ENCODE assay signal across 8 mouse cellular contexts in genomic region chr19:5014961-5015398, GRCm38 (mm10). TPM values are rescaled to one million over a fixed set of nuclear protein-coding genes. Genes with fewer than 3 reads are reported as not detected.
DNase-seq lines count a peak whose midpoint lies in the region; ATAC-seq and TF ChIP-seq lines count a peak whose summit lies in the region.

No protein-coding gene starts in this region.

- H3K4me2 ChIP-seq in neural tube, embryonic 15.5 days: no peak overlapping the region

- peak; percentile 69 for TF ChIP-seq CTCF in gastrocnemius, adult 2 months (IDR thresholded peaks at IDR 0.05)

- no peak overlapping the region for H3K4me3 ChIP-seq in gastrocnemius, adult 2 months
- no peak overlapping the region for H3K4me3 ChIP-seq in neural tube, embryonic 15.5 days (replicated peaks)
- H3K4me3 ChIP-seq in forebrain, embryonic 10.5 days: no peak overlapping the region

- H3K36me3 ChIP-seq in neural tube, embryonic 15.5 days: no peaks in the 10 kb centered on the region
- no peaks in the 10 kb centered on the region for H3K36me3 ChIP-seq in forebrain, embryonic 10.5 days (replicated peaks)

- intact Hi-C loops in gastrocnemius, adult 2 months (cut with DNase I): loop anchor here (5.0 kb wide), 3 partner anchors 43 to 602 kb away; no protein-coding TSS in a partner anchor
- intact Hi-C loops in gastrocnemius, postnatal 36 days (cut with DNase I): loop anchor here (2.0 kb wide), 1 partner anchor 58 kb away; no protein-coding TSS in a partner anchor

- WGBS in neural tube, embryonic 15.5 days: 14% methylated on average over 8 of the region's 8 CpGs
- WGBS in forebrain, embryonic 10.5 days: 18% methylated on average over 8 of the region's 8 CpGs

- peak; percentile 29 for DNase-seq in gastrocnemius, adult 2 months
- DNase-seq in gastrocnemius, postnatal 36 days: no peak
- peak; percentile 42 for DNase-seq in neural tube, embryonic 10.5 days (ENCODE audit: extremely low spot score, low spot score)
- DNase-seq in c-Kit-positive CD71-positive TER-119-positive erythroid progenitor cells, embryonic 14.5 days (ENCODE audit: low spot score): peak; percentile 47
- DNase-seq in kidney, adult 9 months: peak; percentile 65
- DNase-seq in retina, postnatal 1 day: peak; percentile 69
- DNase-seq in forebrain, embryonic 10.5 days (ENCODE audit: extremely low spot score, low spot score): no peak

- no peaks in the 10 kb centered on the region for H3K9me3 ChIP-seq in neural tube, embryonic 15.5 days (replicated peaks)
- H3K9me3 ChIP-seq in forebrain, embryonic 10.5 days: no peaks in the 10 kb centered on the region

- H3K9ac ChIP-seq in neural tube, embryonic 15.5 days (replicated peaks): no peak overlapping the region

- ATAC-seq in neural tube, embryonic 15.5 days (ENCODE audit: low FRiP score): no peak

- H3K27me3 ChIP-seq in neural tube, embryonic 15.5 days (replicated peaks): 0 out of 2 replicates have a peak, but pooled peaks cover 5% of the 10 kb centered on the region
- H3K27me3 ChIP-seq in forebrain, embryonic 10.5 days (ENCODE audit: poor library complexity, severe bottlenecking): no peaks in the 10 kb centered on the region

- no peak overlapping the region for H3K27ac ChIP-seq in gastrocnemius, adult 2 months
- no peak overlapping the region for H3K27ac ChIP-seq in neural tube, embryonic 15.5 days (replicated peaks)
- no peak overlapping the region for H3K27ac ChIP-seq in forebrain, embryonic 10.5 days

- peaks cover 3% of the 10 kb centered on the region; the same call in 1 of the 2 replicates for H3K4me1 ChIP-seq in neural tube, embryonic 15.5 days
- peaks cover 9% of the 10 kb centered on the region for H3K4me1 ChIP-seq in forebrain, embryonic 10.5 days

RNA-seq across cellular contexts. Expression of gene Slc29a2, which starts 8.7 kb away (rescaled TPM):
- 1 to 10 TPM; 6.0 to 8.6 TPM for total RNA-seq in gastrocnemius, adult 2 months (2021)
- total RNA-seq in gastrocnemius, postnatal 36 days (2021): 1 to 10 TPM; 5.9 to 6.9 TPM
- polyA plus RNA-seq in neural tube, embryonic 15.5 days (2015; fragmentation: Nextera tagmentation; extraction: Ambion mirVana): 12.8 and 14.0 TPM in 2 replicates
- 9.3 and 10.1 TPM in 2 replicates for polyA plus RNA-seq in forebrain, embryonic 10.5 days (2016; fragmentation: Nextera tagmentation; extraction: Ambion mirVana)

RNA-seq across cellular contexts. Expression of gene B4gat1, which starts 23.6 kb away (rescaled TPM):
- total RNA-seq in gastrocnemius, adult 2 months (2021): 10 to 100 TPM; 20.0 to 22.4 TPM
- 10 to 100 TPM; 20.5 to 20.8 TPM for total RNA-seq in gastrocnemius, postnatal 36 days (2021)
- polyA plus RNA-seq in neural tube, embryonic 15.5 days (2015; fragmentation: Nextera tagmentation; extraction: Ambion mirVana): 103 and 113 TPM in 2 replicates
- polyA plus RNA-seq in forebrain, embryonic 10.5 days (2016; fragmentation: Nextera tagmentation; extraction: Ambion mirVana): 36.2 and 38.4 TPM in 2 replicates

RNA-seq across cellular contexts. Expression of gene AC124502.3, which starts 23.7 kb away (rescaled TPM):
- total RNA-seq in gastrocnemius, adult 2 months (2021): under 1 TPM; 0.46 to 0.59 TPM
- total RNA-seq in gastrocnemius, postnatal 36 days (2021): under 1 TPM; 0.87 to 0.96 TPM
- polyA plus RNA-seq in neural tube, embryonic 15.5 days (2015; fragmentation: Nextera tagmentation; extraction: Ambion mirVana): 4.1 and 4.2 TPM in 2 replicates
- 2.8 and 3.6 TPM in 2 replicates for polyA plus RNA-seq in forebrain, embryonic 10.5 days (2016; fragmentation: Nextera tagmentation; extraction: Ambion mirVana)

RNA-seq across cellular contexts. Expression of gene Npas4, which starts 24.9 kb away (rescaled TPM):
- total RNA-seq in gastrocnemius, adult 2 months (2021): under 1 TPM in 1 of 2 experiments, not detected in 1; 0.13 TPM
- under 1 TPM in 1 of 2 experiments, not detected in 1; 0.07 TPM for total RNA-seq in gastrocnemius, postnatal 36 days (2021)
- polyA plus RNA-seq in neural tube, embryonic 15.5 days (2015; fragmentation: Nextera tagmentation; extraction: Ambion mirVana): 0.36 and 0.42 TPM in 2 replicates
- polyA plus RNA-seq in forebrain, embryonic 10.5 days (2016; fragmentation: Nextera tagmentation; extraction: Ambion mirVana): not detected in 2 replicates

RNA-seq across cellular contexts. Expression of gene Brms1, which starts 26.2 kb away (rescaled TPM):
- 10 to 100 TPM; 14.7 to 15.1 TPM for total RNA-seq in gastrocnemius, adult 2 months (2021)
- total RNA-seq in gastrocnemius, postnatal 36 days (2021): 10 to 100 TPM; 11.5 to 14.1 TPM
- polyA plus RNA-seq in neural tube, embryonic 15.5 days (2015; fragmentation: Nextera tagmentation; extraction: Ambion mirVana): 21.6 and 32.6 TPM in 2 replicates
- 83.0 and 84.2 TPM in 2 replicates for polyA plus RNA-seq in forebrain, embryonic 10.5 days (2016; fragmentation: Nextera tagmentation; extraction: Ambion mirVana)

Comparison
In these comparisons a context has a peak if more than half of its experiments do, and no peak if none do; other contexts are left out.
1. DNase-seq: peak in gastrocnemius, adult 2 months (single experiment), neural tube, embryonic 10.5 days (single experiment), c-Kit-positive CD71-positive TER-119-positive erythroid progenitor cells, embryonic 14.5 days (single experiment), kidney, adult 9 months (single experiment) and retina, postnatal 1 day (single experiment); none in gastrocnemius, postnatal 36 days (0 of 2) and forebrain, embryonic 10.5 days (single experiment).